Mouse (Mus musculus) myocyte (in vitro differentiated cells): ENCODE data around the gene Osbpl2.

Experiments
- CEBPB ChIP-seq: IDR thresholded peaks from 2 replicates; pipeline ENCODE4 v1.6.1; 2011; ENCODE audit warnings: mild to moderate bottlenecking, moderate library complexity; ENCODE audit not compliant: poor library complexity, insufficient read depth, severe bottlenecking
- E2F4 ChIP-seq: IDR thresholded peaks from one replicate; pipeline ENCODE4 v1.6.1; 2011; ENCODE audit warnings: mild to moderate bottlenecking, control low read depth, moderate library complexity; ENCODE audit not compliant: insufficient read depth
- MAX ChIP-seq: IDR thresholded peaks from one replicate; pipeline ENCODE4 v1.6.1; 2011; ENCODE audit warnings: low read depth, mild to moderate bottlenecking, control low read depth
- MYOD1 ChIP-seq, 3 experiments: IDR thresholded peaks; one replicate each; pipeline ENCODE4 v1.6.1; 2011; ENCODE audit warnings: control low read depth in 2 of 3, low read depth in 2 of 3, mild to moderate bottlenecking in 2 of 3, moderate library complexity in 1 of 3; ENCODE audit not compliant: insufficient read length in 2 of 3, control insufficient read depth in 1 of 3
- POLR2A ChIP-seq: IDR thresholded peaks from one replicate; pipeline ENCODE4 v1.6.1; 2011; ENCODE audit warnings: low read depth, mild to moderate bottlenecking, control low read depth, moderate library complexity; ENCODE audit not compliant: insufficient read length
- POLR2AphosphoS2 ChIP-seq: IDR thresholded peaks from one replicate; pipeline ENCODE4 v1.6.1; 2011; ENCODE audit warnings: low read depth, control low read depth; ENCODE audit not compliant: insufficient read length
- TCF12 ChIP-seq: IDR thresholded peaks from one replicate; pipeline ENCODE4 v1.6.1; 2011; ENCODE audit warnings: mild to moderate bottlenecking, control low read depth; ENCODE audit not compliant: poor library complexity, insufficient read depth, severe bottlenecking
- TCF3 ChIP-seq: IDR thresholded peaks from one replicate; pipeline ENCODE4 v1.6.1; 2011; ENCODE audit warnings: low read depth, control low read depth; ENCODE audit not compliant: insufficient read length
- USF1 ChIP-seq: IDR thresholded peaks from one replicate; pipeline ENCODE4 v1.6.1; 2011; ENCODE audit warnings: low read depth, mild to moderate bottlenecking, control low read depth, moderate library complexity

GRCm38 (mm10) chr2:180202263-180202662, 83.2 kb downstream of the Osbpl2 start:
- TF ChIP-seq TCF12 (no peak), POLR2A (peak; percentile 28), TCF3 (no peak), E2F4 (no peak), MAX (no peak), USF1 (no peak), CEBPB (no peak), POLR2AphosphoS2 (no peak), MYOD1 (IDR thresholded peaks at IDR 0.05; ENCODE audit: control insufficient read depth in 1 of 3, insufficient read length in 2 of 3, low read depth in 2 of 3) (no peak)
